Comparison of ENCODE assay signal across 21 mouse cellular contexts in the genomic region with DNA sequence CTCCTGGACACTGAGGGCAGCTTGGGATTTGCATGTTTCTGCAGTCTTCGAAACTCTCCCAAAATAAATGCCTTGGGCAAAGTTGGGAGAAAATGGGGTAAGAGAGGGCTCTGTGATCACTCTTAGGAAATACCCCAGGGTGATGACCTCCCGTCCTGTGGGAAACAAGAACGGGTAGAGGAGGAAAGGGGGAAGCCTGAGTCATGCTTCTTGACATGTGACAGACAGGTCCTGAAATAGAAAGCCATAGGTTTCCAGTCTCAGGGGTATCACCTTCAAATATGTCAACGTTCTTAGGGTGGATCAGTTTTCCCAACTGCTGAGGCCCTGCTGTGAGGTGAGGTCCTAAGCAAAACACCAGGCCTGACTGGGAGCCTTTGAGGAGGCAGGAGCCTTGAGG. TPM values are rescaled to one million over a fixed set of nuclear protein-coding genes. Genes with fewer than 3 reads are reported as not detected.
A peak's percentile ranks its signal among the peaks of the same experiment; 100 is the strongest.
DNase-seq lines count a peak whose midpoint lies in the region; ATAC-seq and TF ChIP-seq lines count a peak whose summit lies in the region.
"Had no signal": no experiment of that assay in that cellular context is flagged by ENCODE, and none has a peak within 500 bp of the region (broad histone marks: within the 10 kb centered on the region; RNA-seq: fewer than 3 reads in every experiment).

No protein-coding gene starts in this region.

- H3K36me3 ChIP-seq in hindbrain, embryonic 10.5 days = no peaks in the 10 kb centered on the region
- no peaks in the 10 kb centered on the region for H3K36me3 ChIP-seq in hindbrain, embryonic 16.5 days (ENCODE audit: control insufficient read depth, insufficient read depth, low read length)
- H3K36me3 ChIP-seq in myocyte (ENCODE audit: control insufficient read depth, insufficient read depth) = no peaks in the 10 kb centered on the region
- H3K36me3 ChIP-seq: heart, embryonic 15.5 days; hindbrain, embryonic 12.5 days; midbrain, embryonic 13.5 days had no signal

- no peak overlapping the region for H3K4me3 ChIP-seq in hindbrain, embryonic 10.5 days
- no peak overlapping the region for H3K4me3 ChIP-seq in hindbrain, embryonic 16.5 days (ENCODE audit: low read length)
- H3K4me3 ChIP-seq in myocyte = no peak overlapping the region
- H3K4me3 ChIP-seq in lung, adult 2 months (replicated peaks; ENCODE audit: extremely low read depth, low read depth, low read length) = no peak overlapping the region
- H3K4me3 ChIP-seq: erythroblast, embryonic 14.5 days; heart, embryonic 15.5 days; hindbrain, embryonic 12.5 days; midbrain, embryonic 13.5 days had no signal

- H3K27me3 ChIP-seq in hindbrain, embryonic 10.5 days (ENCODE audit: insufficient read depth, poor library complexity, severe bottlenecking) = no peaks in the 10 kb centered on the region
- no peaks in the 10 kb centered on the region for H3K27me3 ChIP-seq in hindbrain, embryonic 16.5 days (replicated peaks; ENCODE audit: control insufficient read depth, insufficient read depth, low read length)
- no peaks in the 10 kb centered on the region for H3K27me3 ChIP-seq in myocyte (ENCODE audit: control insufficient read depth, insufficient read depth, insufficient read length)
- H3K27me3 ChIP-seq: heart, embryonic 15.5 days; hindbrain, embryonic 12.5 days; midbrain, embryonic 13.5 days; Patski had no signal

- H3K4me2 ChIP-seq in hindbrain, embryonic 16.5 days (ENCODE audit: low read length) = no peak overlapping the region
- peak overlapping the region; percentile 43 for H3K4me2 ChIP-seq in myocyte (ENCODE audit: low read depth)
- H3K4me2 ChIP-seq: heart, embryonic 15.5 days; hindbrain, embryonic 12.5 days; midbrain, embryonic 13.5 days had no signal

- no peak overlapping the region for H3K9ac ChIP-seq in hindbrain, embryonic 16.5 days (ENCODE audit: low read depth, low read length)
- H3K9ac ChIP-seq: forebrain, postnatal 0 days; heart, embryonic 15.5 days; hindbrain, embryonic 12.5 days; midbrain, embryonic 13.5 days had no signal

- H3K9me3 ChIP-seq in hindbrain, embryonic 10.5 days = no peaks in the 10 kb centered on the region
- no peaks in the 10 kb centered on the region for H3K9me3 ChIP-seq in hindbrain, embryonic 16.5 days (ENCODE audit: control insufficient read depth, low read length)
- H3K9me3 ChIP-seq: heart, embryonic 15.5 days; hindbrain, embryonic 12.5 days; midbrain, embryonic 13.5 days had no signal

- H3ac ChIP-seq in myocyte (ENCODE audit: control insufficient read depth, insufficient read length) = no peak overlapping the region

- peaks cover 70% of the 10 kb centered on the region for H3K4me1 ChIP-seq in hindbrain, embryonic 10.5 days (replicated peaks)
- peaks cover 15% of the 10 kb centered on the region for H3K4me1 ChIP-seq in hindbrain, embryonic 16.5 days (ENCODE audit: control insufficient read depth, insufficient read depth, low read depth, low read length)
- H3K4me1 ChIP-seq in lung, adult 2 months (ENCODE audit: control insufficient read depth, insufficient read depth, low read length) = no peaks in the 10 kb centered on the region; the same call in 1 of the 2 replicates

- no peak for TF ChIP-seq POLR2A in myocyte (IDR thresholded peaks at IDR 0.05; ENCODE audit: insufficient read length, low read depth)
- TF ChIP-seq POLR2A in lung, adult 2 months (IDR thresholded peaks at IDR 0.05; ENCODE audit: borderline replicate concordance, extremely low read depth, low read depth, low read length) = no peak

- 45% methylated on average over 4 of the region's 4 CpGs for WGBS in hindbrain, embryonic 10.5 days
- WGBS in hindbrain, embryonic 16.5 days = 56% methylated on average over 4 of the region's 4 CpGs
- WGBS in lung, adult 2 months = 41% methylated on average over 4 of the region's 4 CpGs

- H3K27ac ChIP-seq in hindbrain, embryonic 10.5 days = no peak overlapping the region
- H3K27ac ChIP-seq in hindbrain, embryonic 16.5 days (ENCODE audit: low read depth, low read length) = no peak overlapping the region
- H3K27ac ChIP-seq: heart, embryonic 15.5 days; hindbrain, embryonic 12.5 days; kidney, postnatal 0 days; macrophage; midbrain, embryonic 13.5 days had no signal

- no peak for TF ChIP-seq CTCF in lung, adult 2 months (IDR thresholded peaks at IDR 0.05; ENCODE audit: insufficient read depth, low read length)

- no peaks in the 10 kb centered on the region for H3K79me2 ChIP-seq in myocyte (ENCODE audit: control insufficient read depth, insufficient read depth)

- no peak for ATAC-seq in hindbrain, embryonic 16.5 days
- ATAC-seq: forebrain, postnatal 0 days; intestine, postnatal 0 days; midbrain, embryonic 13.5 days had no signal

- peak; percentile 41 for DNase-seq in adrenal gland, adult 2 months
- no peak for DNase-seq in adrenal gland, postnatal 4 days (ENCODE audit: low spot score in 2 of 2)
- DNase-seq in hindbrain, embryonic 10.5 days (ENCODE audit: low spot score) = peak; percentile 57
- peak; percentile 24 for DNase-seq in embryo, embryonic 10.5 days (ENCODE audit: low spot score)
- no peak for DNase-seq in left cerebral cortex, adult 18-20 months (ENCODE audit: low spot score in 2 of 2)
- no peak for DNase-seq in lung, adult 2 months
- DNase-seq: cerebellum, postnatal 10 days; forebrain, postnatal 0 days; gastrocnemius, postnatal 25 days; left cerebral cortex, postnatal 4 days; right cerebral cortex, adult 18-20 months had no signal

TF ChIP-seq in myocyte, 11 proteins besides CTCF, POLR2A, EP300 and RAD21:
- TF ChIP-seq USF1 (IDR thresholded peaks at IDR 0.05; ENCODE audit: low read depth) = peak; percentile 10
- TF ChIP-seq SRF (IDR thresholded peaks at IDR 0.05; ENCODE audit: control insufficient read depth, insufficient read length, low read depth) = no peak

RNA-seq across cellular contexts. Expression of gene Ext2, which starts 46.9 kb away (rescaled TPM):
- 10 to 100 TPM; 94.2 to 94.9 TPM for total RNA-seq in adrenal gland, adult 2 months (2021)
- 33.0 and 43.5 TPM in 2 replicates for polyA plus RNA-seq in adrenal gland, adult 2 months (2012; rRNA removed)
- 100 to 1,000 TPM; 108 to 118 TPM for total RNA-seq in adrenal gland, postnatal 4 days (2021)
- polyA plus RNA-seq in hindbrain, embryonic 10.5 days (2016; fragmentation: Nextera tagmentation; extraction: Ambion mirVana) = 69.5 and 77.1 TPM in 2 replicates
- polyA plus RNA-seq in hindbrain, embryonic 16.5 days (2015; fragmentation: Nextera tagmentation; extraction: Ambion mirVana) = 68.2 and 81.9 TPM in 2 replicates
- polyA plus RNA-seq in myocyte (2012; fragmentation: generic; extraction: Trizol) = 78.9 TPM
- total RNA-seq in left cerebral cortex, adult 18-20 months (2021) = 10 to 100 TPM; 54.5 to 55.2 TPM
- polyA plus RNA-seq in lung, adult 2 months (2012; rRNA removed) = 58.3 and 59.5 TPM in 2 replicates

Comparison
In these comparisons a context has a peak if more than half of its experiments do, and no peak if none do; other contexts are left out.
1. DNase-seq: peak in adrenal gland, adult 2 months (single experiment), hindbrain, embryonic 10.5 days (single experiment) and embryo, embryonic 10.5 days (single experiment); none in adrenal gland, postnatal 4 days (0 of 2), left cerebral cortex, adult 18-20 months (0 of 2) and lung, adult 2 months (single experiment).